Mouse (Mus musculus) hindbrain, embryonic 15.5 days (tissue): ENCODE results near the gene Olfr424. TPM values are rescaled to one million over a fixed set of nuclear protein-coding genes. Genes with fewer than 3 reads are reported as not detected.

ENCODE experiments used
- ATAC-seq: fragments of 200-750 bp; cut with Nextera tagmentation; 2 replicates; pipeline ENCODE4 v1.8.0; 2017; ENCODE audit warnings: low read depth, moderate number of reproducible peaks, moderate TSS enrichment; ENCODE audit not compliant: low FRiP score
- H3K27ac ChIP-seq: fragments of 300-500 bp; sonication (generic); replicated peaks from 2 replicates; pipeline ENCODE4 v1.5.1; 2015; ENCODE audit warnings: mild to moderate bottlenecking, inconsistent platforms
- H3K27me3 ChIP-seq: fragments of 300-500 bp; sonication (generic); 2 replicates; pipeline ENCODE4 v1.6.1; 2015; ENCODE audit warnings: control low read depth, inconsistent platforms
- H3K36me3 ChIP-seq: fragments of 300-500 bp; sonication (generic); 2 replicates; pipeline ENCODE4 v1.6.1; 2015; ENCODE audit warnings: control low read depth, inconsistent platforms
- H3K4me1 ChIP-seq: fragments of 300-500 bp; sonication (generic); replicated peaks from 2 replicates; pipeline ENCODE4 v1.6.1; 2015; ENCODE audit warnings: control low read depth, inconsistent platforms
- H3K4me2 ChIP-seq: fragments of 300-500 bp; sonication (generic); 2 replicates; pipeline ENCODE4 v1.6.1; 2015; ENCODE audit warnings: moderate library complexity, mild to moderate bottlenecking, inconsistent platforms
- H3K4me3 ChIP-seq: fragments of 300-500 bp; sonication (generic); 2 replicates; pipeline ENCODE4 v1.5.1; 2015; ENCODE audit warnings: mild to moderate bottlenecking, inconsistent platforms
- H3K9ac ChIP-seq: fragments of 300-500 bp; sonication (generic); 2 replicates; pipeline ENCODE4 v1.6.1; 2015; ENCODE audit warnings: inconsistent platforms
- H3K9me3 ChIP-seq: fragments of 300-500 bp; sonication (generic); 2 replicates; pipeline ENCODE4 v1.6.1; 2016; ENCODE audit warnings: control low read depth, inconsistent platforms
- WGBS: fragments of 180-500 bp; shearing (Covaris S2); methylation state at CpG from one replicate; pipeline ENCODE4 v1.1.7; 2015; 5-methylcytosine and 5-hydroxymethylcytosine counted together
- polyA plus RNA-seq: library from polyadenylated mRNA; unstranded; fragments of >200 nt; fragmentation: Nextera tagmentation; extraction: Ambion mirVana; gene quantifications from 2 replicates; pipeline ENCODE4 v1.2.1, GENCODE M21; 2015

The Olfr424 gene
- polyA plus RNA-seq, 1 experiment from 2014 or later: not detected

DNA sequence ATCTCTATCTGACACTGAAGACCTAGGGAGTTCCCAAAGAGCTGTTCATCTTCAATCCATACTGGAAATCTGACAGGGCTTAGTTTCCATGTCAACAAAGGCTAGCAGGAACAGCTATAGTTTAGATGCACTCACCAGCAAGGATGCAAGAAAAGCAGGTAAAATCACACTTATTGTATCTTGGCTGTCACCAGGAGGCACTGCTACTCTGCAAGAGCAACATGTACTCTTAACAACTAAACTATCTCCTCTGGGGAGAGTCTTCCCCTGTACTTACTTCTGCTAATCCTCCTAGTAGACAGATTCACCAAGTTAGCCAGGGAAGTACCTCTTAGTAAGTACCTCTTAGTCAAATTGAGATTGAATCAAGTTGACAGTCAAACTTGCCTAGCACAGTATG is 37.7 kb downstream of the Olfr424 start:
- Histone ChIP-seq H3K36me3 (no peaks in the 10 kb centered on the region), H3K4me2 (no peak overlapping the region), H3K27me3 (no peaks in the 10 kb centered on the region), H3K9ac (no peak overlapping the region), H3K4me1 (no peaks in the 10 kb centered on the region), H3K9me3 (no peaks in the 10 kb centered on the region), H3K27ac (no peak overlapping the region), H3K4me3 (no peak overlapping the region)
- ATAC-seq: no peak

DNA sequence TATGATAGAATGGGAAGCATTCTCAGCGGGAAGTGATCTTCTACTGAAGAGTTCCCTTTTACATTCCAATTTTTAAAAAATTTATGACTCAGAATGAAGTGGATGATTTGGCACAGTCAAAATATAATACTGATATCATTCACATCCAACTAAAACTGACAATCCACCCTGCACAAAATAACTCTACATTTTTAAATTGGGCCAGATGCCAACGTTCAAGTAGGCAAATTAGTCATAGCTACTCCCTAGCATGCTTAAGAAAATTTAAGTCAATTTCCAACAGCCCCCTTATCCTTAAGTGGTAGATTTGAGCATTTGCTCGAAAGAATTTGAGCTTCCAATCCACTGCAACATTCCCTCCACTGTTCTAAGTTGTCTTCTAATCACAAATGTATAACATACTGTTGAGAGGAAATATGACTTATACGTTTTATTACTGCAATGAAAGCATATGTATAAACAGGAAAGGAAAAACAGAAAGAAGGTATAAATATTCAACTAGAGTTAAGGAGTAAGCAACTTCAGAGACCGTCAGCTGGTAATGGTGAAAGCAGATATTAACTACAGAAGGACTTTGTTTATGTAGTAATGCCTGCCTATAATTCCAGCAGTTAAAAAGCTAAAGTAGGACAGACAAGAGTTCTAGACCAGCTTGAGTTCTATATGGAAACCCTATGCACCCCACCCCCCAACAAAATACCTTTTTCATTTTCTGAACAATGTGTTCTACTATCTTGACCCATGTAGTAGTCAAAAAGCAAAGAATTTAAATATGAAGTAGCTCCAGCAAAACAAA is 39.6 kb downstream of the Olfr424 start:
- 90% methylated on average over 5 of the region's 5 CpGs for WGBS

DNA sequence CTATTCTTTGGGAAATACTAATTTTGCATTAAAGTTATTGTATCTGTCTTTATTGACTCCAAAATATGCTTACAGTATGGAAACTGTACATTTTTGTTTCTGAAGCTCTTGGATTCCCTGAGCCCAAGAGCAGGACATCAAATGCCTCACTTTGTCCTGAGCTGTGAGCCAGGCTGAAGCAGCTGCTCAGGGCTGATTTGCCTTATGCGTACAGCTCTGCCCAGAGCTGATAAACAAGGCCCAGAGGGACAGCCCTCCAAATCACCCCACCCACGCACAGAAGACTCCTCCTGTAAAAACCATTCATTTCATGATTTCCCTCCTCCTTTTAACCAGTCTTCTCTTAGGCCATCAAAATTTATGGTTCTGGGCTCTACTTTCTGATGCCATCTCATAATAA is 40.2 kb downstream of the Olfr424 start:
- Histone ChIP-seq H3K27me3 (no peaks in the 10 kb centered on the region), H3K9me3 (no peaks in the 10 kb centered on the region), H3K9ac (no peak overlapping the region), H3K4me1 (no peaks in the 10 kb centered on the region), H3K4me3 (no peak overlapping the region), H3K36me3 (no peaks in the 10 kb centered on the region), H3K27ac (no peak overlapping the region), H3K4me2 (no peak overlapping the region)
- ATAC-seq: no peak
- 54% methylated on average over 2 of the region's 2 CpGs for WGBS

More for the DNA sequence above, 39.6 kb downstream of the Olfr424 start:
- H3K27me3 ChIP-seq: no peaks in the 10 kb centered on the region
- H3K9me3 ChIP-seq: no peaks in the 10 kb centered on the region
- no peak overlapping the region for H3K9ac ChIP-seq
- H3K36me3 ChIP-seq: no peaks in the 10 kb centered on the region
- no peak overlapping the region for H3K4me2 ChIP-seq
- ATAC-seq: no peak
- H3K27ac ChIP-seq: no peak overlapping the region
- no peak overlapping the region for H3K4me3 ChIP-seq
- no peaks in the 10 kb centered on the region for H3K4me1 ChIP-seq

DNA sequence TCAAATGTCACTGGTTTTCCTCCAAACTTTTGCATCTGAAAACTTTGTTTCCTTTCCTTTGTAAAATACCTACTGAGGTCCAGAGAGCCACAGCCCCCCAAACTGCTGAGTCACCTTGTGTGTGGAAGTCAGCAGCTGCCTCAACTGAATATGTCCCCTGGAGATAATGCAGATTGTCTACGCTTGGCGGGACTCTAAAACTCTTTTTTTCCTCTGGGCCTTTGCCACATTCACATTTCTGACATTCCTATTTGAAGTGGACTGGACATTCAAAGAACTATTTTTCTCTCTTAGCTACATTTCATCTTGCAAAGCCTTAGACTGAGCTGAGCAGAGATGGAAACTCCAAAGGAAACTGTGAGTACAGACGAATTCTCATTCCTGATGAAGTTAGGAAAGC is 41.3 kb downstream of the Olfr424 start, which contains the start of gene Spta1:
TSS of gene Spta1 (plus strand) at position 172 of the 400 bp plus-strand sequence.
- no peak within 1 kb of the TSS for H3K4me2 ChIP-seq
- no peak within 1 kb of the TSS for H3K9ac ChIP-seq
- H3K4me3 ChIP-seq: no peak within 1 kb of the TSS
- ATAC-seq: no peak
- H3K27me3 ChIP-seq: no peaks in the 10 kb centered on the region
- no peak within 1 kb of the TSS for H3K27ac ChIP-seq
- WGBS: 16% methylated on average over 3 of the region's 3 CpGs
- H3K36me3 ChIP-seq: no peaks in the 10 kb centered on the region
- H3K4me1 ChIP-seq: no peaks in the 10 kb centered on the region
- H3K9me3 ChIP-seq: no peaks in the 10 kb centered on the region

Other genes starting within 250 kb of the Olfr424 start
- 0.45 and 2.0 TPM in 2 replicates for gene Ifi211, start 218.5 kb upstream of the Olfr424 start, polyA plus RNA-seq
- 0.54 and 1.9 TPM in 2 replicates for gene Mndal, start 189.0 kb upstream of the Olfr424 start, polyA plus RNA-seq
- gene Ifi203, start 188.8 kb upstream of the Olfr424 start, polyA plus RNA-seq: 0.79 and 1.0 TPM in 2 replicates
- not detected in 2 replicates for gene Ifi202b, start 148.8 kb upstream of the Olfr424 start, polyA plus RNA-seq
- gene Ifi205, start 99.7 kb upstream of the Olfr424 start, polyA plus RNA-seq: 0.71 TPM in 1 of 2 replicates, not detected in the other
- gene Olfr433, start 90.8 kb upstream of the Olfr424 start, polyA plus RNA-seq: not detected in 2 replicates
- not detected in 2 replicates for gene Olfr432, start 82.3 kb upstream of the Olfr424 start, polyA plus RNA-seq
- gene Olfr430, start 64.9 kb upstream of the Olfr424 start, polyA plus RNA-seq: not detected in 2 replicates
- gene Olfr429, start 47.2 kb upstream of the Olfr424 start, polyA plus RNA-seq: not detected in 2 replicates
- not detected in 2 replicates for gene Olfr427, start 34.6 kb upstream of the Olfr424 start, polyA plus RNA-seq
- gene Olfr231, start 10.4 kb upstream of the Olfr424 start, polyA plus RNA-seq: not detected in 2 replicates
- not detected in 2 replicates for gene Olfr420, start 24.1 kb downstream of the Olfr424 start, polyA plus RNA-seq
- 0.12 and 0.18 TPM in 2 replicates for gene Spta1, start 41.3 kb downstream of the Olfr424 start, polyA plus RNA-seq
- not detected in 2 replicates for gene Olfr419, start 120.5 kb downstream of the Olfr424 start, polyA plus RNA-seq
- not detected in 2 replicates for gene Mptx1, start 199.0 kb downstream of the Olfr424 start, polyA plus RNA-seq
- gene Olfr417, start 233.6 kb downstream of the Olfr424 start, polyA plus RNA-seq: not detected in 2 replicates